Mouse (Mus musculus): Measurements from ENCODE around the gene Lypd8. TPM values are rescaled to one million over a fixed set of nuclear protein-coding genes. Genes with fewer than 3 reads are reported as not detected.
"Not testable (repeated sequence)": the region's sequence is repeated elsewhere in the genome, so short reads cannot be mapped to it uniquely, and the experiment has no call there.

Lypd8 gene
- total RNA-seq (2021) (not detected), polyA plus RNA-seq (2012; rRNA removed) (0.16 and 0.73 TPM in 2 replicates)
- long read RNA-seq = 0 reads

DNA sequence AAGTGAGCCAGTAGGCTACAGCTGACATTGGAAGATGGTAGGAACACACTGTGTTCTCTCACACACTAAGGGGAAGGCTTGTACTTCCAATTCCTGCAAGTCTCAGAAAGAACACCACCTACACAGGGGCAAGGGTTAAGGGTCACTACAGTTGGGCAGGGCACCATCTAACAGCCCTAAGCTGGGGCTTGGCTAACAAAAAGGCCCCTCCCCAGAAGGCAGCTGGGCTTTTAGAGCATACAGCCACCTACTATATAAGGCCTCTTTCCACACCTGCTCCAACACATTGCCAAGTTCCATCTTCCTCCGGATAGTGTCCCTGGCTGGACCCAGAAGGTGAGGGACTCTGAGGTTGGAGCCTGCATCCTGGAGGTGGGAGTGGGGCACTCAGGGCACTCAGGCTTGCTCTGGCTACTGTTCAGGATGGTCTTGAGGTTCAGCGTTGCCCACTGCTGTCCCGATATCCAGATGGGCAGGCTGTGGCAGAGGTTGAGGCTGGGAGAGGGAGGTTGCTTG, at the start of gene Lypd8:
Gene Lypd8, plus strand, starts transcription at position 281 of the 516 bp plus-strand sequence.
- DNase-seq = no peak

DNA sequence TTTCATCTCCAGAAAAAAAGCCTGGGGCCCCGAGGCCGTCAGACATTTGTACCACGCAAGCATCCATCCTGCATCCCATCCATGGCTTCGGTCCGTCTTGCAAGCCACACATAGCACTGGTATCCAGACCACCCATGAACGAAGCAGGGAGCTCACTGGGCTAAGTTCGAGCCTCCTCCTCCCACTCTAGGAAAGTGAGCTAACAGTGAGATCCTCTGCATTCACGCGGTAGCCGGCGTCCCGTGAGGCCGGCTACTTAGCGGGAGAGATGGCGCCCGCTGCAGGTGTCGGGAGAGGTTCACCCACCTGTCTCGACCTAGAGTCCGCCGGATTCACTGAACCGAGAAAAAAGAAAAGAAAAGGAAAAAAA, 49.0 kb upstream of the Lypd8 start:
- DNase-seq = no peak

DNA sequence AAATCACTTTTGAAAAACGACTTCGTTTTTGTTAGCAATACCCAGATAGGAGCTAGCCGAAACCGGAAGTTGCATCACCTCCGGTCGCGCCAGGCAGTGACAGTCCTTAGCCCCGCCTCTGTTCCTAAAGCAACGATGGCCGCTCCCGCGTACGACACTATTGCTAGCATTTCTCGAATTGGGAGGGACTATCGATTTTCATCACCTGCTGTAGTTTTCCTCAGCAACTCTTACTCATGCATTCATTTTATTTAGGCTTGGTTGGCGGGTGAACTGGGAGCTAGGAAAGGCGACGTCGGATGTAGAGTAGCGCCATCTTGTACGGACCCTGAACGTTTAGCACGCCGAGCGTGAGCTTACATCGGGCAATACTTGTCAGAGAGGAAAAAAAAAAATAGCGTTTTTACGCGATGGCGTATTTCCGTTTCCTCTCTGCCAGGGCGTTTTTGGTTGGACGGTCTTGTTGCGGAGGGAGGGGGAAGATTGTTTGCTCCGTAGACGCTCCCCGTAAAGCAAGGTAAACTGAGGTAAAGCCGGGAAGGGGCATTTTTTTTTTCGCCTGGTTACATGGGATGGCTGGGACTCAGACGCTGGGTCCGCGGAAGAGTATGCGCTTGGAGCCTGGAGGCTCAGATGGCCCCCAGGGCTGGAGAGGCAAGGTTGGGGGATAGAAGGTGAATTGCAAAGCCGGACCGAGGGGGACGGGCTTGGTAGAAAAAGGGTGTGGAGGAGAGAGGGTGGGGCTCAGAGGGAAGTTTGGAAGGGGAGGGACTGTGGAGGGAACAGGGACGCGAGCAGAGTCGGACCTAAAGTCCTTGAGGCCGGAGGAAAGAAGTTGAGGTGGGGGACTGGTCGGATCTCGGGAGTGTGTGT, 48.3 kb upstream of the Lypd8 start, which contains the start of the genes Zfp672 and Sh3bp5l:
Gene Zfp672, minus strand, starts transcription at position 64 of the 873 bp plus-strand sequence.
Gene Sh3bp5l, plus strand, starts transcription at position 449 of the 873 bp plus-strand sequence.
- peak; percentile 92 for DNase-seq

DNA sequence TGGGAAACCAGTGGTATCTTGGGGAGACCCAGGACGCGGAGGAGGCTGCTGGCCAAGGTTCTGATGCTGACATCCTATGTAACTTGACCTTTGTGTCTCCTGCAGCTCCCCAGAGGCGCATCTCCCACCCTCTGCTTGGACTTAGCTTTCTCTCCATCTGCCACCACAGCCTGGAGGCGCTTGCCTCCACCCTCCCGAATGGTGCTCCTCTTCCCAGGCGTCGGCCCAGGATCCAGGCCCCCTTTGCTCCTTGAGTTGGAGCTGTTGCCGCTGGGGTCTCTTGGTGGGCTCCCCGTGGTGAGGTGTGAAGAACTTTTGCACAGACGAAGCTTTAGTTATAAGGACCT, 47.7 kb upstream of the Lypd8 start:
- DNase-seq = no peak

DNA sequence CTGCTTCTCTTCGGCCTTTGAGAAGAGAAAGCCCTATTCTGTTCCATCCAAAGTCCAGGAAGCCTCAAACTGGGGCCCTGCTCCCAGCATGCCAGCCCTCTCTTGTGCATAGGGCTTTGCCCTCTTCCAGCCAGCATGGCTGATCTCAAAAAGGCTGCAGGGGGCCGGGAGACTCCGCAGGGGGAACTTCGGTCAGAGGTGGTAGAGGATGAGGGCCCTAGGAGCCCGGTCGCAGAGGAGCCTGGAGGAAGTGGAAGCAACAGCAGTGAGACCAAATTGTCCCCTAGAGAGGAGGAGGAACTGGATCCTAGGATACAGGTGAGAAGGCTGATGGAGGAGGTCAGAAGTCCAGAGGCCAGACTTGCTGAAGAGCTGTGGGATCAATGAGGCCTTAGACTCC, 47.3 kb upstream of the Lypd8 start:
- DNase-seq = no peak

DNA sequence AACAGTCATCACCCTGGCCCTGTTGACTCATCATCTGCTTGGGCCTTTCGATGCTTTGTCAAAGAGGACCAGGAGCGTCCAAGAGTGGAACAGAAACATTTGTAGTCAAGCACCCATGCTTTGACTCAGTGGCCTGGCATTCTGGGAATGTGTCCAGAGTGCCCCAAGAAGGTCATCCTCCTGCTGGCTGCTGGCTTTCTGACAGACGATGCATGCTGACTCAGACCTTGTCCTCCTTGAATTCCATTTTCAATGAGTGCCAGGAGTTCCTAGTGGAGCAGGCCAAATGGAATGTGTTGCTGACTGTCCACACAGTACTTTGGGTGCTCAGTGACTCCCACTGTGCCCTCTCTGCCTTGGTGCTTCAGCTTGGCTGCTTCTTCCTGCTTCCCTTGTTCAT, 44.1 kb upstream of the Lypd8 start:
- DNase-seq = peak; percentile 93

DNA sequence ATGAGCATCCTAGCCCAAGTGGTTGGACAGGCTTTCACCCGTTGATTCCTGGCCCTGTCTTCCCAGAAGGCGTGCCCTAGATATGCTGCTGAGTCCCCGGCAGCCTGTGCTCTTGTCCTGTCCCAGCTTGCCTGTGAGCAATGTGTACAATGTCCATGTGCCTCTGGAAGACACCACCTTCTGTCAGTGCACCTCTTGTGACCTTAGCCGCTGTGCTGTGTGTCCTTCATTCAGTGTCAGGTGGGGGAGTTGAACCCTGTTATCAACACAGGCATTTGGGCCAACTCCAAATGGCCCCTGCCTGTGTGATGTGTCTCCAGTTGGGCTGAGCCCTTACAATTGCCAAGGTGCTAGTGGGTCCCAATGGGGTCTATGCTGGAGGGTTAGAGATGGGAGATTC, 32.1 kb upstream of the Lypd8 start:
- DNase-seq = no peak

DNA sequence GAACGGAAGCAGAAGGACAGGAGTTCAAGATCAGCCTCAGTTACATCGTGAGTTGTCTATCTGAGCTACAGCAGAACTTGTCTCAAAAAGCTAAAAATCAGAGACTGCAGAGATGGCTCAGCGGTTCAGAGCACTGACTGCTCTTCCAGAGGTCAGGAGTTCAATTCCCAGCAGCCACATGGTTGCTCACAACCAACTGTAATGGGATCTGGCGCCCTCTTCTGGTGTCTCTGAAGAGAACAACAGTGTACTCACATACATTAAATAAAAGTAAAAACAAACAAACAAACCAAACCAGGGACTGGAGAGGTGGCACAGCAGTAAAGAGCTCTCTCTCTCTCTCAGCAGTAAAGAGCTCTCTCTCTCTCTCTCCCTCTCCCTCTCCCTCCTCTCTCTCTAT, 28.2 kb upstream of the Lypd8 start:
- DNase-seq = no peak

DNA sequence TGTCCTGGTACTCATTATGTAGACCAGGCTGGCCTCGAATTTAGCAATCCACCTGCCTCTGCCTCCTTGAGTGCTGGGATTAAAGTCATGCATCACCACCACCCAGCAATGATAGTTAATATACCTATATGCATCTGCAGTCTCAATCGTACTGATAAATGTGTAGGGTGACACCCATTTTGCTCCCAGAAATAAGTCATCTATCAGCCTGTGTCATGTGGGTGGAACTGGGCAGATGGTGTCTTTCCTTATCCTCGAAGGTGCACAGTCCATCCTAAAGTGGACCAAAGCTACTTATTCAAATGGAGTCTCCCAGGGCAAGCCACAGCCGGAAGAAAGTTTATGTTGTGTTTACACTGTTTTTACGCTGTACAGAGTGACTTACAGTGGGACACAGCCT, 27.7 kb upstream of the Lypd8 start:
- no peak for DNase-seq

DNA sequence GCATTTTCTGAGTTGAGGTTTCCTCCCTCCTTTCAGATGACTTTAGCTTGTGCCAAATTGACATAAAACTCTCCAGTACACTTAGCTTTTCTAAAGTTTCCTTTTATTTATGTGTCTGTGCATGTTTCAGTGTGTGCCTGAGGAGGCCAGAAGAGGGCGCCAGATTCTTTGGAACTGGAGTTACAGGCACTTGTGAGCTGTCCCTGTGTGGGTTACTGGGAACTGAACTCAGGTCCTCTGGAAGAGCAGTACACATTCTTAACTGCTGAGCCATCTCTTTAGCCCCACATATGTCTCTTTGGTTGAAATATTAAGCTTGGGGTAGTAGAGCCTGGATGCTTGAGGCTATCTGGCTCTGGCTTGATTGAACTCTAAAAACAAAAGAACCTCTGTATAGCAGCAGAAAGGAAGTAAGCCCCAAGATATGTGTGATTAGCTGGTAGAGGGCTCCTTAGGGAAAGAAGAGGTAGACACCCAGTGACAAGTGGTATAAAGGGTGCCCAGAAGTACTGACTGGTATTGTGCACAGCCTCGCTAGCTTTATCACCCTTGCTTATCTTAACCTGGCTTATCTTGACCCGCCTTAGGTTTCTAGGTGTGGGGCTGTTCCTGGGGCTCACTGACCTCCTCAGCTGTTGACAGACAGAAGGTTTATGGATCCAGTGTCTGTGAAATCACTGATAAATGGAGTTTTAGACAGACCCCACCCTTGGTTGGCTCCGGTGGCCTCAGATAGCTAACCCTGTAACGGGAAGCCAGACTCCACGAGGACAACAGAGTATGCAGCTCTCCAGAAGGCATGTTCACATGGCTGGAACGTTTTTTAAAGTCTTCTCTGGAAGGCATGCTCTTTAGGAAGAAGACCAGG, 25.9 kb upstream of the Lypd8 start:
- no peak for DNase-seq

DNA sequence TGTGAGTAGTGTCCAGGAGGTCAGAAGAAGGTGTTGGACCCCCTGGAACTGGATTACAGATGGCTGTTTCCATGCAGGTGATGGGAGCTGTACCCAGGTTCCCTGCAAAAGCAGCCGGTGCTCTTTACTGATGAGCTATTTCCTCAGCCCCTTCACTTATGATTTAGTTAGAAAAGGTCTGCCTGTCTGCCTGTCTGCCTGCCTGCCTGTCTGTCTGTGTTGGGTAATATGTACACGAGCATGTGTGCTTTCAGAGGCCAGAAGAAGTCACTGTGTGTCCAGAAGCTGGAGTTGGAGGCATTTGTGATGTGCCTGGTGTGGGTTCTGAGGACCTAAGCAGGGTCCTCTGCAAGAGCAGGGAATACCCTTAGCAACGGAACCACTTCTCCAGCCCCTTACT, 25.1 kb upstream of the Lypd8 start:
- DNase-seq = no peak

DNA sequence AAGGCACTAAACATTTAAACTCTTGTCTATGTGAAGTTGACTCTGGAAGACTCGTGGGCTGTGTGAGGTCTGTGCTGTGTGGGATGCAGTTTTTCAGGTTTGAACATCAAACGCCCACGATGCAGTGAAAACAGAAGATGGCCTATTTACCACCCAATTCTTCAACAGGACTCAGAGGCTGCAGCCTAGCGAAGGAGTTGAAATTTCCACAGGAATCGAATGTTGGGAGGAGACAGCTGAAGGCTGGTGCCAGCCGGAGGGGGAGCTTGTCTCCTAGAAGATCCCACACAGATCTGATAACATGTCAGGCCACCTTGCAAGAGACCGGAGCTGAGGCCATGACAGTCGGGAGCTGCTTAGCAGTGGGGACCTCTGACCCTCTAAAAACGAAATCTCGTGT, 24.4 kb upstream of the Lypd8 start:
- no peak for DNase-seq

DNA sequence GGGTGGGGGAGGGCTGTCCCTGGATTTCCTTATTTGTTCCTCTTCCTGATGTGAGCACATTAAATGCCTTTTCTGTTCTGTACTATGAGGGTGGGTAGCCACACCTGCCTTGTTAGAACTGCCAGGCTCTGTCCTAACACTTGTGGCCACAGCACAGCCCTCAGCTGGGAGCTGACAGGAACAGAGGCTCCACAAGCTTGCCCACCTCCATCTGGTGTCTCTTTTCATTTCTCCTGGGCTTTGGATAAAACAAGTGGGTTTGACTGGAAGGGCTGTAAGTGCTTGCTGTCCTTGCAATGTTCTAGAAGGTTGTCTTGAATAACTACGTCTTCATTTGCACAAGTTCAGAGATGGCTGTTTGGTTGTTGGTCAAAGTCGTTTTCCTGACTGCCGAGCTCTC, 23.9 kb upstream of the Lypd8 start:
- no peak for DNase-seq

DNA sequence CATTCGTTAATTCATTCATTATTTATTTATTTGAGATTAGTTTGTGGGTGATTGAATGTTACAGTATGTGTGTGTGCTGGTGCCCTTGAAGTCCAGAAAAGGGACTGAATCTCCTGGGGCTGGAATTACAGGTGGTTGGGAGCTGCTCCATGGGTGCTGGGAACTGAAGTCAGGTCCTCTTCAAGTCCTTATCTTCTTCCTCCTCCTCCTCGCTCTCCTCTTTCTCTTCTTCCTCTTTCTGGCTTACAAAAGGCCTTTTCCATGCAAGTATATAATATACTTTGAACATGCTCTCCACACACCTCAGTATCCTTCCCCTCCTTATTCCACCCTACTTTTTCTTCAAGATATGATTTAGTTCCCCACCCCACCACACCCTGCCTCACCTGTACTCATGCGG, 21.8 kb upstream of the Lypd8 start:
- no peak for DNase-seq

DNA sequence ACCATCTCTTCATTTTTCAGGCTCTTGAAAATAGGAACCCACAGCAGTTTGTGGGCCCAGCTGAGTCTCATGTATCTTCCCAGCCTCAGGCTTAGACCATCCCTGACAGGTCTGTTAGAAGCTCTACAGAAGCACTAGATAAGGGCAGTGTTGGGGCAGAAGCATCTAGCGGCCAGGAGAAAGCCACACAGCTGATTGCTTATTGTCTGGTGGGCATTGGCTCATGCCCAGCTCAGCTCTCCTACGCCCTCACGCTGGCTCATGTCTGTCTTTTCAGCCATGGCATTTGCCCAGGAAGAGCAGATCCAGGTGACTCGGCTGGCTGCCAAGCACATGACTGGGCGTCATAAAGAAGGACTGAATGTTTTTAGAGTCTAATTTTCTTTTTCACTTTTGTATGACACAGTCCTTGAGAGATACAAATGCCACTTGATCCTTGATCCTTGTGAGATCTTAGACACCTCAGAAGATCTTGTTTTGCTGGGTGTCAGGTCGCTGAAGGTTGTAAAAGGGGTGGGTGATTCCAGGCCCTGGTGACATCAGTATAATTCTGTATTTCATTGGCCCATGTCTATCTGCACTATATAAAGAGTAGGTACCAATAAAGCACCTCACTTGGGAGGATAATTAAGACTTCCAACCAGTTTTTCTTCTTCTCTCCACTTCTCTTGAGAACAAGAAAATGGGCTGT, 20.9 kb upstream of the Lypd8 start:
- no peak for DNase-seq

DNA sequence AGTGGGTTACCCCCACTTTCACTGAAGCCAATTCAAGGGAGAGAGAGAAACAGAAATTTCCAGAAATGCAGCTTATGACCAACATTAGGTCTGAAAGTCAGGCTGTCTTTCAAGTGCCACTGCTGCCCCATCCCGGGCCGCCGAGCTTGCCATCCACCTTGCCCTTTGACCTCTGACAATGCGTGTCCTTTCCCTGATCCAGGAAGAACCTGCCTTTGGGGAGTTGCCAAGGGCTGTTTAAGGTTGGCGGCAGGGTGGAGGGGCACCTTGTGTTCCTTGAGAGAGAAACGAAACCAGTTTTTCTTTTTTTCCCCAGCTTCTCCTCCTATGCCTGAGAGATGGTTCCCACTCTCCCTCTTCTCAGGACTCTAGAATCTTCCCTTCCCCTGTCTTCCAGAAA, 16.3 kb upstream of the Lypd8 start:
- not testable (repeated sequence) for DNase-seq

DNA sequence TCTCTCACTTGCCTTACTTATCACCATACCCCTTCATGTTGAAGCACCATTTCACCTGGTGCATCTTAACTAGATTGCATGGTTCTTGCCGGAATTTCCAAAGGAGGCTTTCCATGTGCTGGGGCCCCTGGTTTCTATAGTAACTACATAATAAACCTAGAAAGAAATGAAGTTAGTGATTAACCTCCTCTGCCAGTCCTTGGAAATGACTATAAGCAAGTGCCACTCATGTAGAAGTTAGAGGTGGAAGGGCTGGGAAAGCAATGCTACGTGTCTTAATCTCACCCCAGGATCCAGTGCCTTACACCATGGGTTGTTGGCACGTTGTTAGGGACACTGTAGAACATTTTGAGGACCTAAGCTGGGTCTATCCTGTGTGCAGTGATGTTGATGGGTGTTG, 14.4 kb upstream of the Lypd8 start:
- DNase-seq = no peak

DNA sequence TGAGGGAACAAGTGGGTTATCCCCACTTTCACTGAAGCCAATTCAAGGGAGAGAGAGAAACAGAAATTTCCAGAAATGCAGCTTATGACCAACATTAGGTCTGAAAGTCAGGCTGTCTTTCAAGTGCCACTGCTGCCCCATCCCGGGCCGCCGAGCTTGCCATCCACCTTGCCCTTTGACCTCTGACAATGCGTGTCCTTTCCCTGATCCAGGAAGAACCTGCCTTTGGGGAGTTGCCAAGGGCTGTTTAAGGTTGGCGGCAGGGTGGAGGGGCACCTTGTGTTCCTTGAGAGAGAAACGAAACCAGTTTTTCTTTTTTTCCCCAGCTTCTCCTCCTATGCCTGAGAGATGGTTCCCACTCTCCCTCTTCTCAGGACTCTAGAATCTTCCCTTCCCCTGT, 12.7 kb upstream of the Lypd8 start:
- DNase-seq = not testable (repeated sequence)

DNA sequence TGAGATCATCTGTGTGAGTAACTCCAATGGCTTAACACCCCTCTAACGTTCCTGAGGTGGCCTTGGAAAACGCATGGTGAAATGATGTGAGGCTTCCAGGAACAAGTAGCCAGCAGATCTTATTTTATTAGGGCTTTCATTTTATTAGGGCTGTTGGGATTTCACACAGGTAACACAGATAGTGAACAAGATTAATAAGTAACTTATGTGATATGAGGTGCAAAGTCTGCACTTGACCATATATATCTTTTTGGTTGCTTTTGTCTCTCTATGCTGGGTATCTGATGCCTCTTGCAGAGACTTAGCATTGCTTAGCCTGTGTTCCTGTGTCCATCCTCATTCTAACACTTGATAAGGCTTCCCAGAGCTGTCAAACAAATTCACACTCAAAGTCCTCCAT, 1.6 kb upstream of the Lypd8 start:
- no peak for DNase-seq

DNA sequence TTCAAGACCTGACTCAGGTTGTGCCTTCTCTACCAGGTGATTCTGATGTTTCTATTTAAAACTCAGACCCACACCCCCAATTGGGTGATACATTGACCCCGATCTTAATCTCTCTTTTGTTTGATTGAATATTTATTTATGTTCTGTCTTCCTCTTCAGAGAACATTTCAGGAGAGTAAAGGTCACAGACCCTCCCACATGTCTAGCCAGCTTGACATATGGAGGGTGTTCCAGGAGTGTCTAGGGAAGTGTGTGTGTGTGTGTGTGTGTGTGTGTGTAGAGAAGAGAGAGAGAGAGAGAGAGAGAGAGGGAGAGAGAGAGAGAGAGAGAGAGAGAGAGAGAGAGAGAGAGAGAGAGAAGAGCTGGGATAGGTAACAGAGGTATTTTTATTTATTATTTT, 1.2 kb upstream of the Lypd8 start:
- no peak for DNase-seq

DNA sequence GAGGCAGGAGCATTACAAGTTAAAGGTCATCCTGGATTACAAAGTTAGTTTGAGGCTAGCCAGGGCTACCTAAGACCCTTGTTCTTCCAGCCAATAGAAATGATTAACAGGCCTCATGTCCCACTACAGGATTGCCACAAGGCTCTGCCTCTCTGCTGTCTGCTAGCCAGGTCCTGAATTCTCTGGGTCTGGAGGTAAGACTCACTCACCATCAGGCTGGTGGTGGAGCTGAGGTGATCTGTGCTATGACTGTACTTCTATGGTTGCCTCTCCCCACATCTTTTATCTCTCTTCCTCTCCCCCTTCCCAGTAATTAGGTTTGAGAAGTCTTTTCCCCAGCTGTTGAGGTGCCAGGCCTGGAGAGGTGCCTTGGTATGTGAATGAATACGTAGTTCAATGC, 673 bp downstream of the Lypd8 start:
- DNase-seq = no peak

DNA sequence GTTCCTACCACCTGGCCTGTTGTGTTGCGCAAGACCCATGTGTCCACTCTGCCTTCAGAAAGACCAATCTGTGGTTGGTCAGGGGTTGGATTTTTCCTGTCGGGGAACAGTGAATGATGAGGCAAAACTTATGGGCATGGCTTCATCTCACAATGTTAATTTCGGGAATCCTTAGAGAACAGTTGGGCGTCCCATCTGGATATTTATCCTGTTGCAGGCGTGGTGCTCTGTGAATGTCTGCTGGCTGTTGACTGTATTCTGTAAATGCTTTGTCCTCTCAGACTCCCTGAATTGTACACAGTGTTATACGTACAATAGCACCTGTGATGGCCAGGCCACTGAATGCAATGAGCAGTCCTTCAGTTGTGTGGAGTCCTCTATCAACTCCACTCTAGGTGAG, 3.6 kb downstream of the Lypd8 start:
- DNase-seq = no peak
